Mouse (Mus musculus) frontal cortex, adult (tissue): ENCODE measurements around the gene Hist2h2ac.
"Not testable (repeated sequence)": the region's sequence is repeated elsewhere in the genome, so short reads cannot be mapped to it uniquely, and the experiment has no call there.

Source experiments
- ATAC-seq: cut with Nextera tagmentation; 2 replicates; pipeline ENCODE4 v1.9.2; 2017; ENCODE audit warnings: mild to moderate bottlenecking, moderate library complexity, mixed read lengths; ENCODE audit not compliant: low TSS enrichment

Gene Hist2h2ac

GRCm38 (mm10) chr3:96181510-96182381 lies 38.9 kb downstream of the Hist2h2ac start:
- peak; percentile 41 for ATAC-seq

GRCm38 (mm10) chr3:96180727-96181477 lies 39.8 kb downstream of the Hist2h2ac start, which contains the start of gene Sv2a:
TSS of gene Sv2a (plus strand) at chr3:96181151.
- ATAC-seq: peak; percentile 21; the same call in 1 of the 2 replicates

GRCm38 (mm10) chr3:96179531-96179930 lies 41.1 kb downstream of the Hist2h2ac start:
- ATAC-seq: no peak

GRCm38 (mm10) chr3:96178902-96179301 lies 41.8 kb downstream of the Hist2h2ac start:
- no peak for ATAC-seq

GRCm38 (mm10) chr3:96178427-96178826 lies 42.3 kb downstream of the Hist2h2ac start:
- ATAC-seq: no peak

- no peak for ATAC-seq
Measured at GRCm38 (mm10) chr3:96175251-96175650, 45.4 kb downstream of the Hist2h2ac start.

- ATAC-seq: not testable (repeated sequence)
Measured at GRCm38 (mm10) chr3:96174042-96174441, 46.6 kb downstream of the Hist2h2ac start.

GRCm38 (mm10) chr3:96173185-96173584 lies 47.5 kb downstream of the Hist2h2ac start:
- ATAC-seq: no peak

GRCm38 (mm10) chr3:96172197-96173178 lies 48.2 kb downstream of the Hist2h2ac start, which contains the start of gene Sf3b4:
TSS of gene Sf3b4 (plus strand) at chr3:96172332.
- peak; percentile 86 for ATAC-seq

- 0 out of 2 replicates have a peak, but pooled peaks have one; percentile 14 for ATAC-seq
Measured at GRCm38 (mm10) chr3:96171583-96172196, 49.0 kb downstream of the Hist2h2ac start.

- no peak for ATAC-seq
Measured at GRCm38 (mm10) chr3:96170976-96171545, 49.6 kb downstream of the Hist2h2ac start.
